Mouse (Mus musculus): ENCODE measurements around the gene Nol12. TPM values are rescaled to one million over a fixed set of nuclear protein-coding genes. Genes with fewer than 3 reads are reported as not detected.

Nol12 gene
- polyA plus RNA-seq, 1 experiment from 2014 or later = 64.2 TPM

DNA sequence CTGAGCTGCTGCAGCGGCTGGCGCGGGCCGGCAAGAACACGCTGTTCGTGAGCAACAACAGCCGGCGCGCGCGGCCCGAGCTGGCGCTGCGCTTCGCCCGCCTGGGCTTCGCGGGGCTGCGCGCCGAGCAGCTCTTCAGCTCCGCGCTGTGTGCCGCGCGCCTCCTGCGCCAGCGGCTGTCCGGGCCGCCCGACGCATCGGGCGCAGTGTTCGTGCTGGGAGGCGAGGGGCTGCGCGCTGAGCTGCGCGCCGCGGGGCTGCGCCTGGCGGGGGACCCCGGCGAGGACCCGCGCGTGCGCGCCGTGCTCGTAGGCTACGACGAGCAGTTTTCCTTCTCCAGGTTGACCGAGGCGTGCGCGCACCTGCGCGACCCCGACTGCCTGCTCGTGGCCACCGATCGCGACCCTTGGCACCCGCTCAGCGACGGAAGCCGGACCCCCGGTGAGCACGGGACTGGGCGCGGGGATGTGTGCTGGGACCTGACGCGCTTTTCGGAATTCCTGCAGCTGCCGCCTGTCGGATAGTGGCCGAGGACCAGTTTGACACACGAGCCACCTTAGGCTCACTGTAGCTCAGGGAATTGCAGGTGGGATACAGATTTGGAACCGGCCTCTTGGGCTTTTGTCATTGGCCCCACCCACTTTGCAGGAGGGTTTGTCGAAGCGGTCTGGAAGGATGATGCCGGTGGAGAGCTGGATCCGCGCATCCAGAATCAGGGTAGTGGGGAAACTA is 20.5 kb upstream of the Nol12 start:
- ATAC-seq = peak; percentile 72
- Histone ChIP-seq H3K27me3 (replicated peaks; ENCODE audit: control insufficient read depth, insufficient read depth, low read length) (no peaks in the 10 kb centered on the region), H3K27ac (ENCODE audit: low read length) (peak overlapping the region; percentile 97), H3K4me2 (ENCODE audit: low read length) (peak overlapping the region; percentile 86), H3K36me3 (ENCODE audit: control insufficient read depth, insufficient read depth) (peaks cover 3% of the 10 kb centered on the region; the same call in 1 of the 2 replicates), H3K9me3 (ENCODE audit: control insufficient read depth, low read length) (no peaks in the 10 kb centered on the region), H3K4me1 (replicated peaks; ENCODE audit: control insufficient read depth, insufficient read depth, low read length) (peaks cover 27% of the 10 kb centered on the region), H3K9ac (replicated peaks; ENCODE audit: low read depth, low read length) (peak overlapping the region; percentile 87), H3K4me3 (replicated peaks; ENCODE audit: low read length) (peak overlapping the region; percentile 77)
- 0% methylated on average over 84 of the region's 87 CpGs for WGBS

DNA sequence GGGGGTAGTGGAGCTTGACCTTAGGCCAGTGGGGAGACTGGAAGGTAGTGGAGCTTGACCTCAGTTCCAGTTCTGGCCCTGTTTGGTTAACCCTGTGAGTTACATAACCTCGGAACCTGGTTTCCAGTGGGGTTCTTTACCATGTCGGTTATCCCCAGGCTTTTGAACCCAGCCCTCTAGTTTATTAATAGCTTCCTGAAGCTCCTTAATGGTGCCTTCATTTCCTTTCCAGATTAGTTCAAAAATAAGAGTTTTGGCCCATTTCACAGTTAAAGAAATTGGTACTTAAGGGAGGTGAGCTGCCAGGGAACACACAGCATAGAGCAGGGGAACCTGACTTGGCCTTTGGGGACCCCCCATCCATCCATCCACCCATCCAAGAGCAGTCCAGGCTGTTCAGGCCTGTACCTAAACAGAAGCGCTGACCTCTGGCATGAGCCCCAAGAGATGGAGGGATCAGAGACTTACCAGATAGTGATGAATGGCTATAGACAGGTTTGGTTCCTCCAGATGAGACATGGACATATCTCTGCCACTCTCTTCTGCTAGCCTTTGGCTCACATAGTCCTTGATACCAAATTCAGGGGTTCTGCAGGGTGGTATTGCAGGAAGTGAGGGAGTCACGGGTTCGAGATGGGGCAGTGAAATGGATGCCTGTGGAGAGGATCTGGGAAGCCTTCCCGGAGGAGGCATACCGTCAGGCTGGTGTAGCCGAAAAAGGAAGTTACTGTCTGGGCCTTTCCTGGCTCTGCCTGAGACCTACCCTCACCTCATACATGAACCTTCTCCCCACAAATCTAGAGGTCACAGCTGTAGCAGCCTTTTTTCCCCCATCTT is 19.7 kb upstream of the Nol12 start:
- Histone ChIP-seq H3K36me3 (ENCODE audit: control insufficient read depth, insufficient read depth) (peaks cover 7% of the 10 kb centered on the region; the same call in 1 of the 2 replicates), H3K4me2 (ENCODE audit: low read length) (peak overlapping the region; percentile 86), H3K27ac (ENCODE audit: low read length) (peak overlapping the region; percentile 97), H3K4me3 (replicated peaks; ENCODE audit: low read length) (peak overlapping the region; percentile 77), H3K4me1 (replicated peaks; ENCODE audit: control insufficient read depth, insufficient read depth, low read length) (peaks cover 27% of the 10 kb centered on the region), H3K9me3 (ENCODE audit: control insufficient read depth, low read length) (no peaks in the 10 kb centered on the region), H3K9ac (replicated peaks; ENCODE audit: low read depth, low read length) (peak overlapping the region; percentile 87), H3K27me3 (replicated peaks; ENCODE audit: control insufficient read depth, insufficient read depth, low read length) (no peaks in the 10 kb centered on the region)
- 49% methylated on average over 8 of the region's 8 CpGs for WGBS
- no peak for ATAC-seq

DNA sequence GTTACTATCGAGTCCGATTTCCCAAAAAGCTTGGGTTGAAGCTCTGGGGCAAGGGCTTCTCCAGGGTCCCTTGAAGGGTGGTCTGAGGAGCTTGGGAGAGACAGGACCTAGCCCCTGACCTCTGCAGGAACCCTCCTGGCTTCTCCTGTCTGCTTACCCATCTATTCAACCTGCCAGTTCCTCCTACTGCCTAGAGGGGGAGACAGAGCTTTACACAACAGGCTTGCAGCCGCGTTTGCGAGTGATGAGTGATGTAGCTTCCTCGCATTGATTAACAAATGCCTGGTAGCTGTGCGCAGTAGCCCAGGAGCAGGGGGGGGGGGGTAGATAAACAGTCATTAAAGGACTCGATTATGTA is 19.1 kb upstream of the Nol12 start:
- Histone ChIP-seq H3K4me3 (replicated peaks; ENCODE audit: low read length) (peak overlapping the region; percentile 77), H3K27ac (ENCODE audit: low read length) (peak overlapping the region; percentile 52; the same call in 1 of the 2 replicates), H3K36me3 (ENCODE audit: control insufficient read depth, insufficient read depth) (peaks cover 9% of the 10 kb centered on the region; the same call in 1 of the 2 replicates), H3K9ac (replicated peaks; ENCODE audit: low read depth, low read length) (peak overlapping the region; percentile 61), H3K27me3 (replicated peaks; ENCODE audit: control insufficient read depth, insufficient read depth, low read length) (no peaks in the 10 kb centered on the region), H3K9me3 (ENCODE audit: control insufficient read depth, low read length) (no peaks in the 10 kb centered on the region), H3K4me1 (replicated peaks; ENCODE audit: control insufficient read depth, insufficient read depth, low read length) (peaks cover 27% of the 10 kb centered on the region), H3K4me2 (ENCODE audit: low read length) (peak overlapping the region; percentile 86)
- ATAC-seq = peak; percentile 13
- WGBS = 3% methylated on average over 8 of the region's 8 CpGs

DNA sequence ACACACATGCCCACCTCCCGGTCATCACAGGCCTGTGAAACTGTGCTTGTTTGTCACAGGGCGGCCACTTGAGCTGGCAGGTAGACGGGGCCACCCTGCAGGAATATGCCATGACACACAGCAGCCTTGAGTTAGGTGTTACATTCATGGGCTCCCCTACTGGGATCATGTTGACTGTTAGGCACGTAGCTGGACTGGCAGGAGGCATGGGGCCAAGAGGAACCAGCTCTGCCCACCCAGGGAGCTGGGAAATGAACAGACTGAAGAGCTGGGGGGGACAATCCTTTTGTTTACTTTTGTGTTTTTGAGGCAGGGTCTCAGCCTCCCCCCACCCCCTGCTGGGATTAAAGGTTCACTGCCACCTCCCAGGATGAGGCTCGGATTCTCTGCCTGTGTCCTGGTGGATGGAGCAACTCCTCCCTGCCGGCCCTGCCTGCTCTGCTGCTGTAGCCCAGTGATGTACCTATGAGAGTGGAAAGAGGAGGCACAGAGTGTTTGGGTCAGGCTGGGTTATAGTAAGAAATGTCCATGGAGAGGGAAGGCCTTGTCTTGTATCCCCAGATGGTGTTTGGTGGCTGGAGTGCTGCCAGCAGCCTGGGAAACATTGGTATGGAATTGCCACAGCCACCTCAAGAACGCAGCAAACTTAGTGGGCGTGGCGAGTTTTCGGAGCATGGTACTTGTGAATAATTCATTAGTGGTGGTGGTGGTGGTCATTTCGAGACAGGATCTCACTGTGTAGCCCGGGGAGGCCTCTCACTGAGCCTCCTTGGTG is 18.5 kb upstream of the Nol12 start:
- Histone ChIP-seq H3K27me3 (replicated peaks; ENCODE audit: control insufficient read depth, insufficient read depth, low read length) (no peaks in the 10 kb centered on the region), H3K9ac (replicated peaks; ENCODE audit: low read depth, low read length) (peak overlapping the region; percentile 61), H3K9me3 (ENCODE audit: control insufficient read depth, low read length) (no peaks in the 10 kb centered on the region), H3K4me3 (replicated peaks; ENCODE audit: low read length) (peak overlapping the region; percentile 77), H3K27ac (ENCODE audit: low read length) (peak overlapping the region; percentile 52), H3K36me3 (ENCODE audit: control insufficient read depth, insufficient read depth) (peaks cover 9% of the 10 kb centered on the region; the same call in 1 of the 2 replicates), H3K4me2 (ENCODE audit: low read length) (peak overlapping the region; percentile 86), H3K4me1 (replicated peaks; ENCODE audit: control insufficient read depth, insufficient read depth, low read length) (peaks cover 27% of the 10 kb centered on the region)
- no peak for ATAC-seq
- WGBS = 29% methylated on average over 12 of the region's 12 CpGs

DNA sequence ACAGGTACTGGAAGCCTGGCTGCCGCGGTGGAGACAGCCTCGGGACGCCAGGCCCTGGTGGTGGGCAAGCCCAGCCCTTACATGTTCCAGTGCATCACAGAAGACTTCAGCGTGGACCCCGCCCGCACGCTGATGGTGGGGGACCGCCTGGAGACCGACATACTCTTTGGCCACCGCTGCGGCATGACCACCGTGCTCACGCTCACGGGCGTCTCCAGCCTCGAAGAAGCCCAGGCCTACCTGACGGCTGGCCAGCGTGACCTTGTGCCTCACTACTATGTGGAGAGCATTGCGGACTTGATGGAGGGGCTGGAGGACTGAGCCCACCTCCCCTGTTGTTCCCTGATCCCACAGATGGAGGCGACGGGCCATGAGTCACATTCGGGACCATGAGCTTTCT is 16.6 kb upstream of the Nol12 start:
- no peaks in the 10 kb centered on the region for H3K27me3 ChIP-seq (replicated peaks; ENCODE audit: control insufficient read depth, insufficient read depth, low read length)
- H3K9ac ChIP-seq (replicated peaks; ENCODE audit: low read depth, low read length) = no peak overlapping the region
- H3K9me3 ChIP-seq (ENCODE audit: control insufficient read depth, low read length) = no peaks in the 10 kb centered on the region
- H3K4me1 ChIP-seq (replicated peaks; ENCODE audit: control insufficient read depth, insufficient read depth, low read length) = peaks cover 24% of the 10 kb centered on the region
- ATAC-seq = no peak
- no peak overlapping the region for H3K27ac ChIP-seq (ENCODE audit: low read length)
- WGBS = 93% methylated on average over 23 of the region's 23 CpGs
- H3K36me3 ChIP-seq (ENCODE audit: control insufficient read depth, insufficient read depth) = peaks cover 9% of the 10 kb centered on the region; the same call in 1 of the 2 replicates
- H3K4me3 ChIP-seq (replicated peaks; ENCODE audit: low read length) = no peak overlapping the region
- no peak overlapping the region for H3K4me2 ChIP-seq (ENCODE audit: low read length)

DNA sequence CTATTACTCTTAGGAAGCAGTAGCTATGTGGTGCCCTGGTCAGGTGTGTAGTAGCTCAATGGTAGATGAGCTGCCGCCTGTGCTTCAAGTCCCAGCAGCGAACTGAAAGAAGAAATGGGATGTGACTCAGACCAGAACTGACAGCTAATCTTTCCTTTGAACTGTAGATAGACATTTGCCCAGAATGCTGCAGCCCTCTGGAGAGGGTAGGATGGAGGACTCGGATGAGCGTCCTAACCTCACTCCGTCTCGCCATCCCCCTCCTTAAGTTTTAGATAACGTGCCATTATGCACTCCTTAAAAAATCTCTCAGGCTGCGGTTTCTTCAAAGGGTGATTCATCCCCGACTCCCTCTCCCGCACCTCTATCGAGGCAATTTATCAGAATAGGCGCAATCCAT is 14.8 kb upstream of the Nol12 start:
- Histone ChIP-seq H3K36me3 (ENCODE audit: control insufficient read depth, insufficient read depth) (peaks cover 9% of the 10 kb centered on the region; the same call in 1 of the 2 replicates), H3K27ac (ENCODE audit: low read length) (no peak overlapping the region), H3K9ac (replicated peaks; ENCODE audit: low read depth, low read length) (no peak overlapping the region), H3K4me3 (replicated peaks; ENCODE audit: low read length) (no peak overlapping the region), H3K4me2 (ENCODE audit: low read length) (no peak overlapping the region), H3K27me3 (replicated peaks; ENCODE audit: control insufficient read depth, insufficient read depth, low read length) (no peaks in the 10 kb centered on the region), H3K4me1 (replicated peaks; ENCODE audit: control insufficient read depth, insufficient read depth, low read length) (peaks cover 20% of the 10 kb centered on the region), H3K9me3 (ENCODE audit: control insufficient read depth, low read length) (no peaks in the 10 kb centered on the region)
- 82% methylated on average over 12 of the region's 12 CpGs for WGBS
- ATAC-seq = no peak

DNA sequence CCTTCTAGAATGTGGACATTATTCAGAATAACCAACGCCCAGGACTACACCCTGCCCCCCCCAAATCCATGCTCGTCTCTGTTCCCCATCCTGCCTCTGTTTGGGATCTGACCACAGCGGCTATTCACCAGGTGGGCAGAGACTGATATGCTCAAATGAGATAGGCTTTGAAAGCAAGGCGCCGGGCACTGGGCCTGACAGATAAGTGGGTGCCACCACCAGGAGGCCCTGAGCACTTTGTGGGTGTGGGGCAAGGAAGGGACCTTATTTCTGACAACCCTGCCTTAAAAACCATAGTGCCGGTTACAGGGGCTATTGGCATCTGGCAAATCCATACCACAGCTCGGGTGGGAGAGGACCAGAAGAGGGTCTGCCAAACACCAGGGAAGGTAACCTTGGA is 12.0 kb upstream of the Nol12 start:
- 87% methylated on average over 7 of the region's 7 CpGs for WGBS
- H3K9me3 ChIP-seq (ENCODE audit: control insufficient read depth, low read length) = no peaks in the 10 kb centered on the region
- H3K4me3 ChIP-seq (replicated peaks; ENCODE audit: low read length) = no peak overlapping the region
- H3K36me3 ChIP-seq (ENCODE audit: control insufficient read depth, insufficient read depth) = peaks cover 9% of the 10 kb centered on the region; the same call in 1 of the 2 replicates
- no peak overlapping the region for H3K27ac ChIP-seq (ENCODE audit: low read length)
- ATAC-seq = no peak
- H3K9ac ChIP-seq (replicated peaks; ENCODE audit: low read depth, low read length) = no peak overlapping the region
- H3K27me3 ChIP-seq (replicated peaks; ENCODE audit: control insufficient read depth, insufficient read depth, low read length) = no peaks in the 10 kb centered on the region
- H3K4me1 ChIP-seq (replicated peaks; ENCODE audit: control insufficient read depth, insufficient read depth, low read length) = peaks cover 18% of the 10 kb centered on the region
- no peak overlapping the region for H3K4me2 ChIP-seq (ENCODE audit: low read length)

DNA sequence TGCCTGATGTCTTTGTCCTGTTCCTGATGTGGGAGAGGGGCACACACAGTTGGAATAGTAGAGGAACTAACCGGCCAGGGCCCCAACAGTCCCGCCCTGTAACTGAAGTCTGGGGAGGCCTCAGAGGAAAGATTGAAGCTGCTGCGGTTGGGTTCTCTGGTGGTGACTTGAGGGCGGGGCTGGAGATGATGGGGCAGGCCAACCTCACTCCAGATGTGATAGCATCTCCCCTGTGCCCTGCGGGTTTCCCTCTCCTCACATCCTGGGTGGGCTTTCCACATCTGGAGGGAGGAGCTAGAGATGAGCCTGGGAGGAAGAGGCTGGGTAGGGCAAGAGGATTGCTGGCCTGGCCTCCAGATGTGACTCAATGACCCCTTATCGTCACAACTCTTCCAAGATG is 11.1 kb upstream of the Nol12 start:
- H3K9me3 ChIP-seq (ENCODE audit: control insufficient read depth, low read length) = no peaks in the 10 kb centered on the region
- ATAC-seq = no peak
- no peak overlapping the region for H3K4me2 ChIP-seq (ENCODE audit: low read length)
- H3K4me1 ChIP-seq (replicated peaks; ENCODE audit: control insufficient read depth, insufficient read depth, low read length) = peaks cover 25% of the 10 kb centered on the region
- no peak overlapping the region for H3K27ac ChIP-seq (ENCODE audit: low read length)
- 84% methylated on average over 6 of the region's 6 CpGs for WGBS
- no peak overlapping the region for H3K4me3 ChIP-seq (replicated peaks; ENCODE audit: low read length)
- H3K9ac ChIP-seq (replicated peaks; ENCODE audit: low read depth, low read length) = no peak overlapping the region
- no peaks in the 10 kb centered on the region for H3K27me3 ChIP-seq (replicated peaks; ENCODE audit: control insufficient read depth, insufficient read depth, low read length)
- peaks cover 9% of the 10 kb centered on the region; the same call in 1 of the 2 replicates for H3K36me3 ChIP-seq (ENCODE audit: control insufficient read depth, insufficient read depth)

DNA sequence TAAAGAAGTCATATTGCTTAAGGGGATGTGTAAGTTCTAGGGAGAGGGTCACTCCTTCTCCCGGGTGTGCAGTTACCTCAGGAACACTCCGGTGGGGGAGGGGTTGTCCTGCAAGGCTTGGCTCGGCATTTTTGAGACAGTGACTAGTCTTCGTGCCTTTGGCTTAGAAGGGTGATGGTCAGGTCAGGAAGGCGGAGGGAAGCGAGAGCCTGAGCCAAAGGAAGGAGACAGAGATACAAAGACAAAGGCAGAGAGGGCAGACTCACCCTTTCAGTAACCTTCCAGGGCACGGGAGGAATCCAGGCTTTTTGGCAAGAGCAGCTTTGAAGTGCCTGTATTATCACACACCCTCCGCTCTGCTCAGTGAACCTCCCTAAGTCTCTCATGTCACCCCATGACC is 9.6 kb upstream of the Nol12 start:
- Histone ChIP-seq H3K9ac (replicated peaks; ENCODE audit: low read depth, low read length) (no peak overlapping the region), H3K4me3 (replicated peaks; ENCODE audit: low read length) (no peak overlapping the region), H3K27ac (ENCODE audit: low read length) (no peak overlapping the region), H3K4me1 (replicated peaks; ENCODE audit: control insufficient read depth, insufficient read depth, low read length) (peaks cover 25% of the 10 kb centered on the region), H3K9me3 (ENCODE audit: control insufficient read depth, low read length) (no peaks in the 10 kb centered on the region), H3K4me2 (ENCODE audit: low read length) (no peak overlapping the region), H3K27me3 (replicated peaks; ENCODE audit: control insufficient read depth, insufficient read depth, low read length) (no peaks in the 10 kb centered on the region), H3K36me3 (ENCODE audit: control insufficient read depth, insufficient read depth) (0 out of 2 replicates have a peak, but pooled peaks cover 1% of the 10 kb centered on the region)
- 42% methylated on average over 8 of the region's 8 CpGs for WGBS
- ATAC-seq = no peak

All from forebrain, embryonic 16.5 days (tissue).